Mouse (Mus musculus) CD4-positive, CD25-positive, alpha-beta regulatory T cell, adult 2 months (primary cell): ENCODE data around the gene Exosc8.
"Not testable (repeated sequence)": the region's sequence is repeated elsewhere in the genome, so short reads cannot be mapped to it uniquely, and the experiment has no call there.

Experiments
- DNase-seq: peaks from one replicate; pipeline ENCODE4 v3.0.0-alpha.2; 2012; ENCODE audit warnings: low read depth, low spot score

Gene Exosc8

GRCm38 (mm10) chr3:54736101-54736927 is 1.1 kb upstream of the Exosc8 start:
- peak; percentile 20 for DNase-seq

- DNase-seq: peak; percentile 95
These were observed 564 bp downstream of the Exosc8 start for GRCm38 (mm10) chr3:54734411-54735246.

GRCm38 (mm10) chr3:54732371-54732770 is 2.8 kb downstream of the Exosc8 start:
- no peak for DNase-seq

- DNase-seq: no peak
These were observed 3.5 kb downstream of the Exosc8 start for GRCm38 (mm10) chr3:54731626-54732150.

GRCm38 (mm10) chr3:54728100-54728499 is 7.1 kb downstream of the Exosc8 start:
- DNase-seq: peak; percentile 39

- DNase-seq: peak; percentile 30
These were observed 7.6 kb downstream of the Exosc8 start for GRCm38 (mm10) chr3:54727588-54727987.

- DNase-seq: no peak
These were observed 9.8 kb downstream of the Exosc8 start for GRCm38 (mm10) chr3:54725344-54725743.

- peak; percentile 79 for DNase-seq
These were observed 11.3 kb downstream of the Exosc8 start for GRCm38 (mm10) chr3:54723741-54724500.

- DNase-seq: no peak
These were observed 16.2 kb downstream of the Exosc8 start for GRCm38 (mm10) chr3:54718947-54719346.

GRCm38 (mm10) chr3:54717348-54717747 is 17.8 kb downstream of the Exosc8 start:
- no peak for DNase-seq

- DNase-seq: no peak
These were observed 19.7 kb downstream of the Exosc8 start for GRCm38 (mm10) chr3:54715461-54715860.

- DNase-seq: no peak
These were observed 20.9 kb downstream of the Exosc8 start, which contains the start of gene Gm21958 for GRCm38 (mm10) chr3:54714253-54714652. Gm21958 (minus strand) TSS chr3:54714353.

GRCm38 (mm10) chr3:54708972-54709371 is 26.2 kb downstream of the Exosc8 start:
- peak; percentile 70 for DNase-seq

- not testable (repeated sequence) for DNase-seq
These were observed 31.1 kb downstream of the Exosc8 start for GRCm38 (mm10) chr3:54704106-54704505.

- DNase-seq: no peak
These were observed 35.4 kb downstream of the Exosc8 start for GRCm38 (mm10) chr3:54699759-54700301.

- DNase-seq: no peak
These were observed 42.2 kb downstream of the Exosc8 start for GRCm38 (mm10) chr3:54693056-54693415.

GRCm38 (mm10) chr3:54692202-54693055 is 42.8 kb downstream of the Exosc8 start, which contains the start of gene Supt20:
Supt20 (plus strand) TSS chr3:54692807.
- peak; percentile 97 for DNase-seq

- DNase-seq: peak; percentile 47
These were observed 46.1 kb downstream of the Exosc8 start for GRCm38 (mm10) chr3:54689091-54689490.

GRCm38 (mm10) chr3:54687245-54687644 is 47.9 kb downstream of the Exosc8 start:
- DNase-seq: no peak

GRCm38 (mm10) chr3:54685202-54685601 is 50.0 kb downstream of the Exosc8 start:
- DNase-seq: no peak
